Mouse (Mus musculus) erythroblast, embryonic 14.5 days (primary cell): ENCODE measurements at regions not wholly inside any gene's neighbourhood (a gene's known extent, or its start where the extent isn't known, plus 50 kb on each side); places are given as distances from the start of the nearest gene placed in this dataset.

Experiments
- H3K27me3 ChIP-seq: 2 replicates; pipeline ENCODE4 v1.6.1; 2012; ENCODE audit warnings: inconsistent platforms; ENCODE audit not compliant: control insufficient read depth
- H3K36me3 ChIP-seq: 2 replicates; pipeline ENCODE4 v1.6.1; 2012; ENCODE audit warnings: mild to moderate bottlenecking, inconsistent platforms; ENCODE audit not compliant: control insufficient read depth
- H3K4me1 ChIP-seq: 2 replicates; pipeline ENCODE4 v1.6.1; 2012; ENCODE audit warnings: inconsistent platforms; ENCODE audit not compliant: control insufficient read depth
- H3K4me3 ChIP-seq: replicated peaks from 2 replicates; pipeline ENCODE3; 2012; ENCODE audit warnings: moderate library complexity, mild to moderate bottlenecking, inconsistent platforms
- H3K9me3 ChIP-seq: 2 replicates; pipeline ENCODE4 v1.6.1; 2012; ENCODE audit warnings: low read length, inconsistent platforms, mixed read lengths; ENCODE audit not compliant: control insufficient read depth
- GATA1 ChIP-seq: IDR thresholded peaks from 2 replicates; pipeline ENCODE4 v1.6.1; 2012; ENCODE audit warnings: low read length, inconsistent platforms, mixed read lengths
- TAL1 ChIP-seq: IDR thresholded peaks from 3 replicates; pipeline ENCODE4 v1.6.1; 2012; ENCODE audit warnings: low read length, inconsistent platforms, mixed read lengths

DNA sequence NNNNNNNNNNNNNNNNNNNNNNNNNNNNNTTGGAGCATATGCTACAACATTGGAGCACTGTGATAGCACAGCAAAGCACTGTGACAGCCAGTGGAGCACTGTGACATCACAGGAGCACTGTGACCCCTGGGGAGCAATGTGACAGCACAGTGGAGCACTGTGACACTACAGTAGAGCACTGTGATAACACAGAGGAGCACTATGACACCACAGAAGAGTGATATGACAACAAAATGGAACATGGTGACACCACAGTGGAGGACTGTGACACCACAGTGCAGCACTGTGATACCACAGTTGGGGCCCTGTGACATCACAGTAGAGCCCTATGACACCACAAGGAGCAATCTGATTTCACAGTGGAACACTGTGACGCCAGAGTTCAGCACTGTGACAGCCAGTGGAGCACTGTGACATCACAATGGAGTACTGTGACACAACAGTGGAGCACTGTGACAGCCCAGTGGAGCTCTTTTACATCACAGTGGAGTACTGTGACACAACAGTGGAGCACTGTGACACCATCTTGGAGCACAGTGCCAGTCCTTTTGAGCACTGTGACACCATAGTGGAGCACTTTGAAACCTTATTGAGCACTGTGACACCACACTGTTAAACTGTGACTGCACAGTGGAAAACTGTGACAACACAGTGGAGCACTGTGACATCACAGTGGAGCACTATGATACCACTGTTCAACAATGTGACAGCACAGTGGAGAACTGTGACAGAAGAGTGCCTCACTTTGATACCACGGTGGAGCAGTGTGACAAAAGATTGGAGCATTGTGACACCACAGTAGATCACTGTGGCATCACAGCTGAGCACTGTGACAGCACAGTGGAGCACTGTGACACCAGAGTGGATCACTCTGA lies 116.9 kb upstream of the Vmn1r2 start:
- peaks cover 55% of the 10 kb centered on the region for H3K9me3 ChIP-seq
- H3K4me3 ChIP-seq = no peak overlapping the region
- H3K4me1 ChIP-seq = no peaks in the 10 kb centered on the region
- TF ChIP-seq TAL1 (no peak), GATA1 (no peak)
- no peaks in the 10 kb centered on the region for H3K36me3 ChIP-seq
- no peaks in the 10 kb centered on the region for H3K27me3 ChIP-seq

DNA sequence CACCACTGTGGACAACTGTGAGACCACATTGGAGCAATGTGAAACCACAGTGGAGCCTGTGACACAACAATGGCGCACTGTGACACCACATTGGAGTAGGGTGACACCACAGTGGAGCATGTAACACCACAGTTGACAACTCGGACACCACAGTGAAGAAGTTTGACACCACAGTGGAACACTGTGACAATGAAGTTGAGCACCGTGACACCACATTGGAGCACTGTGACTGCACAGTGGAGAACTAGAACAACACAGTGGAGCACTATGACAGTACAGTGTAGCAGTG lies 116.3 kb upstream of the Vmn1r2 start:
- TF ChIP-seq TAL1 (no peak), GATA1 (no peak)
- no peak overlapping the region for H3K4me3 ChIP-seq
- H3K9me3 ChIP-seq = peaks cover 60% of the 10 kb centered on the region
- no peaks in the 10 kb centered on the region for H3K36me3 ChIP-seq
- H3K27me3 ChIP-seq = no peaks in the 10 kb centered on the region
- no peaks in the 10 kb centered on the region for H3K4me1 ChIP-seq

GRCm38 (mm10) chr4:3051212-3051611 lies 115.9 kb upstream of the Vmn1r2 start:
- Histone ChIP-seq H3K36me3 (no peaks in the 10 kb centered on the region), H3K4me1 (no peaks in the 10 kb centered on the region), H3K9me3 (peaks cover 65% of the 10 kb centered on the region), H3K4me3 (no peak overlapping the region), H3K27me3 (no peaks in the 10 kb centered on the region)
- TF ChIP-seq TAL1 (no peak), GATA1 (no peak)

- TF ChIP-seq GATA1 (no peak), TAL1 (peak; percentile 12; the same call in 1 of the 3 replicates)
- Histone ChIP-seq H3K4me1 (no peaks in the 10 kb centered on the region), H3K9me3 (peaks cover 66% of the 10 kb centered on the region), H3K36me3 (no peaks in the 10 kb centered on the region), H3K27me3 (no peaks in the 10 kb centered on the region), H3K4me3 (no peak overlapping the region)
These were observed 114.6 kb upstream of the Vmn1r2 start for GRCm38 (mm10) chr4:3052314-3053059.

DNA sequence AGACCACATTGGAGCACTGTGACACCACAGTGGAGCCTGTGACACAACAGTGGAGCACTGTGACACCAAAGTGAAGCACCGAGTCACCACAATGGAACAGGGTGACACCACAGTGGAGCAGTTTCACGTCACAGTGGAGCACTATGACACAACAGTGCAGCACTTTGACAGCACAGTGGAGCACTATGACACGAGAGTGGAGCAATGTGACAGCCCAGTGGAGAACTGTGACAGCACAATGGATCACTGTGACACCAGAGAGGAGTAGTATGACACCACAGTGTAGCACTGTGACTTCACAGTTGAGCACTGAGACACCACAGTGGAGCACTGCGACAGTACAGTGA lies 114.1 kb upstream of the Vmn1r2 start:
- H3K4me3 ChIP-seq = no peak overlapping the region

GRCm38 (mm10) chr4:3053496-3054216 lies 113.5 kb upstream of the Vmn1r2 start:
- TF ChIP-seq TAL1 (no peak), GATA1 (no peak)
- no peak overlapping the region for H3K4me3 ChIP-seq

More for the DNA sequence above, 114.1 kb upstream of the Vmn1r2 start:
- Histone ChIP-seq H3K4me1 (no peaks in the 10 kb centered on the region), H3K9me3 (peaks cover 66% of the 10 kb centered on the region), H3K36me3 (no peaks in the 10 kb centered on the region), H3K27me3 (no peaks in the 10 kb centered on the region)
- TF ChIP-seq TAL1 = no peak
- TF ChIP-seq GATA1 = no peak

GRCm38 (mm10) chr4:3054886-3055285 lies 112.2 kb upstream of the Vmn1r2 start:
- H3K36me3 ChIP-seq = no peaks in the 10 kb centered on the region
- TF ChIP-seq GATA1 (no peak), TAL1 (no peak)
- no peak overlapping the region for H3K4me3 ChIP-seq
- no peaks in the 10 kb centered on the region for H3K27me3 ChIP-seq
- H3K4me1 ChIP-seq = no peaks in the 10 kb centered on the region
- H3K9me3 ChIP-seq = peaks cover 82% of the 10 kb centered on the region

More at GRCm38 (mm10) chr4:3053496-3054216, 113.5 kb upstream of the Vmn1r2 start:
- H3K9me3 ChIP-seq = peaks cover 71% of the 10 kb centered on the region
- no peaks in the 10 kb centered on the region for H3K4me1 ChIP-seq
- H3K36me3 ChIP-seq = no peaks in the 10 kb centered on the region
- H3K27me3 ChIP-seq = no peaks in the 10 kb centered on the region

- TF ChIP-seq GATA1 (no peak), TAL1 (no peak)
- H3K4me3 ChIP-seq = no peak overlapping the region
- no peaks in the 10 kb centered on the region for H3K27me3 ChIP-seq
- no peaks in the 10 kb centered on the region for H3K4me1 ChIP-seq
- peaks cover 78% of the 10 kb centered on the region for H3K9me3 ChIP-seq
- H3K36me3 ChIP-seq = no peaks in the 10 kb centered on the region
These were observed 111.7 kb upstream of the Vmn1r2 start for GRCm38 (mm10) chr4:3055396-3055795.

GRCm38 (mm10) chr4:3059511-3060054 lies 107.5 kb upstream of the Vmn1r2 start:
- no peaks in the 10 kb centered on the region for H3K36me3 ChIP-seq
- no peak overlapping the region for H3K4me3 ChIP-seq
- no peaks in the 10 kb centered on the region for H3K4me1 ChIP-seq
- peaks cover 68% of the 10 kb centered on the region for H3K9me3 ChIP-seq
- H3K27me3 ChIP-seq = no peaks in the 10 kb centered on the region
- TF ChIP-seq GATA1 (no peak), TAL1 (peak; percentile 36; the same call in 1 of the 3 replicates)
